Mouse (Mus musculus) myocyte (in vitro differentiated cells): ENCODE measurements around the gene Nlrp9c.
"Not testable (repeated sequence)": the region's sequence is repeated elsewhere in the genome, so short reads cannot be mapped to it uniquely, and the experiment has no call there.

Experiments used
- MAX ChIP-seq: IDR thresholded peaks from one replicate; pipeline ENCODE4 v1.6.1; 2011; ENCODE audit warnings: low read depth, mild to moderate bottlenecking, control low read depth
- POLR2A ChIP-seq: IDR thresholded peaks from one replicate; pipeline ENCODE4 v1.6.1; 2011; ENCODE audit warnings: low read depth, mild to moderate bottlenecking, control low read depth, moderate library complexity; ENCODE audit not compliant: insufficient read length

DNA sequence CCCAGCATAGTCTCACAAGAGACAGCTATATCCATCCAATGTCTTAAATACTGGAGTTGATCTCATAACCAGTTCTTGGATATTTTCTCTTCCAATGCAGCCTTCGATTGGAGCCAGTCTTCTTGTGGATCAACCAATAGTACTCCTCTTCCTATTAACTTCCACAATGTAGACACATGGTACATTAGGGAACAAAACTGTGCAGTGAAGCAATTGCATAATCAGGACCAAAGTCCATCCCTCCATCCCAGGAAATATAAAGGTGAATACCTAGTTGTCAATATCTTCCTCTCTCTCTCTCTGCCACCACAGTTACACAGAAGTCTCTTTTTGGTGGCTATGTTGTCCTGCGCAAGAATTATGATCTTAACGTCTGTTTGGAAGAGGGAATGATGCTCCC, 51.2 kb downstream of the Nlrp9c start:
- TF ChIP-seq POLR2A, MAX: not testable (repeated sequence)
